Mouse (Mus musculus) skeletal muscle tissue, adult 2 months (tissue): ENCODE measurements at regions not wholly inside any gene's neighbourhood (a gene's known extent, or its start where the extent isn't known, plus 50 kb on each side); places are given as distances from the start of the nearest gene placed in this dataset.
A peak's percentile ranks its signal among the peaks of the same experiment; 100 is the strongest.

Source experiments
- DNase-seq: peaks from one replicate; pipeline ENCODE4 v3.0.0-alpha.2; 2012; ENCODE audit warnings: low read depth, low spot score

DNA sequence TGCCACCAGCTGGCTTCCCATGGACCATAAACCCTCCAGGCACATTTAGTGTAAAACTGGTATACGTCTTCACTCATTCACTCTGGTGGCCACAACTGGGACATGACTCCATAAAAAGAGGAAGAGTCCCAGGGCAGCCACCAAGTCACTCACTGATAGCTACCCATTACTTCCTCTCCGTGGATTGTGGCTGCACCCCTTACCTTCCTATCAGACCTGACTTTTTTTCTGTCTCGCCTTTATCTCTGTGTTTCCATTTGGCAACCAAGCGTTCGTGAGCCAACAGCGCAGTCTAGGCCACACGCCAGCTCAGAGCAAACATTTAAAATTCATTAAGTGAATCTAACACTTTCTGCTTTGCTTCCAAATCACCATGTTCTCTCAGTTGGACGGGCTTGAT lies 53.9 kb upstream of the Slc44a1 start:
- DNase-seq, result no peak

DNA sequence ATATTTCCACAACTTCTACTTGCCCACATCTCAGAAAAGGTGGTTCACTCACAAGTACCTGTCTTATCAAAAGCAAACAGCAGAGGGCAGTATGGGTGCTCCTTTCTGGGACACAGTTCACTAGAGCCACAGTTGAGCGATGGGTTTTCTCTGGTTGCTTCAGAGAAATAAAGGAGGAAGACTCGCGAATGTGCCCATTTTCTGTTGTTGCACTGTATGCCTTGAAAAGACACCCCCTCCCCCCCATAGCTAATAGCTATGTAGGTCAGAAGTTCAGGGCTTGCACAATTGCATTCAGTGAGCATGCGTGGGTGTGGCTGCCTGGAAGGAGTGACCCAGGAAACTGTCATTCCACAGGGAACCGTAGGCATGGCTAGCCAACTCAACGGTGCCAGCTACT lies 55.5 kb upstream of the Slc44a1 start:
- peak; percentile 68 for DNase-seq

DNA sequence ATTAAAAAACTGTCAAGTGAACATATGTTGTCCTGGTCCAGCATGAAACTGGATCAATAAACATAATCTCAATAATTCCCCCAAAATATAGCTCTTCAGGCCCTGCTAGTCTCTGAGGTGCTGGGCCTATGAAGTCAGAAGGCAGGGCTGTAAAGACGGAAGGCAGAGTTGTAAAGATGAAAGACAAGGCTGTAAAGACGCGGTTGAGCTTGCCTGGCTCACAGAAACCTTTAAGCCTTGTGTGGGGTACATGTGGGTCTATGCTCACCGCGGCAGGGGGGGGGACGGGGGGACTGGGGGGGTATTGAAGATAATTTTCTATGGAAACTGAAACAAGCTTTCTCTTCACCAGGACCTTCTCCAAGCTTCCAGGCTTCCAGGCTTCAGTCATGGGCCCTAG lies 56.1 kb upstream of the Slc44a1 start:
- no peak for DNase-seq

DNA sequence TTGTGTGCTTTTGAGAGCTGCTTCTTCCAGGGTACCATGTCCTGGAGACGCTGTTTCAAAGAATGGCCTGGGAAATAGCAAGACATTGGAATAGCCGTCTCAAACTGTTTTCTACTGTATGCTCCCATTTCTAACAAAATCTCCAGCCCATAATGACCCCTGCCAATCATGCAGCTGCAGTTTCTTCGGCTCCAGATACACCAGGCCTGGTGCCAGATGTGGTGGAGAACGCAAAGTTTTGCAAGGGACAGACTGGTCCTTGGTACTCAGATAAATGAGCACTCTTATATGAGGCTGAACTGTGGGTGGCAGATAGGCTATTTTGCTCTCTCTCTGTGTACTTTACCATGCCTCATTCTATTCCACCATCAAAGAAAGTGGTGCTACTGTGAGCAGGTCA lies 58.2 kb upstream of the Slc44a1 start:
- DNase-seq, result no peak

DNA sequence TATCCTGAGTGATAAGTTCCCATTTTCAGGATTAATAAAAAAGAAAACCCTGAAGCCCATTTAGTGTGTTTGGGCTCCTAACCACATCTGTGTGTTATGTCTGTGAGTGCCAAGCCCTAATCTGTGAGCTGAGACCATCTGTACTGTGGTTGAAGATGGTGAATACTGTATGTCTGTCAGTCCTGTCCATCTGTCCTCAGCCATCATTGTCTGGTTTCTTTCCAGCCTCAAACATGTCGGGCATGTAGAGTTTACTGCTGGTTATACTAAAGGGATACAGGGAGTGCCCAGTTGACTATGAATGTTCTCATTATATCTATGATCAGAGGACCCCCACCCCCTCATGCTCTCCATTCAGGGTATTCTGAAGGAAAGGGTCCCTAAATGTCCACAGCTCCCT lies 60.4 kb upstream of the Slc44a1 start:
- no peak for DNase-seq

DNA sequence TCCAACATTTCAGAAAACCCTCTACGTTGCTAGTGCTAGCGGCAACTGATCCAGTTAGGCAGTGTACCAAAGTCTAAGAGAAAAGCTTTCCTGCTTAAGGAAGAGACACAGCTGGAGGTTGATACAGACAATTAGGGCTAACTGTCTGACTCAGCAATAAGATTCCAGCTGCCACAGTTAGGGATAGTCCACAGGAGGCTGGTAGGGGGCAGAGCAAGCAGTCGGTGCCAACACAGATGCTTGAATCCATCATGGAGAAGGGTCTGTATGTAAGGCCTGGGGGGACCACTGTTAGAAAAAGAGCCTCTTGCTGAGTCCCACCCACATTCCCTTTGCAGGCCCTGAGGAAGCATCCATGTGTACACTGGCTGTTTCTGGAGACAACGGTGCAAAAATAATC lies 63.2 kb upstream of the Slc44a1 start:
- DNase-seq, result no peak

DNA sequence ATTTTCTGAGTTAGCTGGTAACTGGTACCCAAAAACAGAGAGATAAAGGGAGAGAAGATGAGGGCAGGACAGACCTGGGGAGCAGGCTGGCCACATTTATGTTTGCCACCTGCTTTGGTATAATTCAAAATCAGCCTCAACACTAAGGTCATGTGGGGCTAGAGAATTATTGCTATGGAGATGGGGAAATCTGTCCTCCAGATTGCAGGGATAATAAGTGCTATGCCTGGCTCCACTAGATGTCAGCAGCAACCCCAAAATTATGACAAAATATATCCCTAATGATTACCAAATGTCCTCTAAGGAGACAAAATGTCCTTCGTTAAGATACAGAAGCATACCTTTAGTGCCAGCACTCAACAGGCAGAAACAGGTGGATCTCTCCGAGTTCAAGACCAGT lies 83.8 kb upstream of the Slc44a1 start:
- no peak for DNase-seq

DNA sequence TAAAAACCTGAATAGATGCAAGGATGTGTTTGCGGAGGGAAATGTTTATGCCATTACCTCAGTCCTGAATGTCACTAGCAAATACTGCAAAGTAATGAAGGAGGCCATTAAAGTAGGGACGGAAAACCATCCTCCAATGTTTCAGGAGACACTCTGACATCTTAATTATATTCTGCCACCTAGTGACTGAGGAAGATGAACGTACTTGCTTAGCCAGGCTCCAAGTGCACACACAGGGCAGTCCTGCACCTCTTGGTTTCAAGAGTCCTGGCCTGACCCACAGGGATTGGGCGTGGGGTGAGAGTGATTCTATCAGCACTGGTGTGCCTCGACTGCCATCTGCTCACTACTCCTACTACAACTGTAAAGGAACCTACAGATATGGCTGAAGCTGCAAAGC lies 85.3 kb upstream of the Slc44a1 start:
- DNase-seq, result peak; percentile 42

DNA sequence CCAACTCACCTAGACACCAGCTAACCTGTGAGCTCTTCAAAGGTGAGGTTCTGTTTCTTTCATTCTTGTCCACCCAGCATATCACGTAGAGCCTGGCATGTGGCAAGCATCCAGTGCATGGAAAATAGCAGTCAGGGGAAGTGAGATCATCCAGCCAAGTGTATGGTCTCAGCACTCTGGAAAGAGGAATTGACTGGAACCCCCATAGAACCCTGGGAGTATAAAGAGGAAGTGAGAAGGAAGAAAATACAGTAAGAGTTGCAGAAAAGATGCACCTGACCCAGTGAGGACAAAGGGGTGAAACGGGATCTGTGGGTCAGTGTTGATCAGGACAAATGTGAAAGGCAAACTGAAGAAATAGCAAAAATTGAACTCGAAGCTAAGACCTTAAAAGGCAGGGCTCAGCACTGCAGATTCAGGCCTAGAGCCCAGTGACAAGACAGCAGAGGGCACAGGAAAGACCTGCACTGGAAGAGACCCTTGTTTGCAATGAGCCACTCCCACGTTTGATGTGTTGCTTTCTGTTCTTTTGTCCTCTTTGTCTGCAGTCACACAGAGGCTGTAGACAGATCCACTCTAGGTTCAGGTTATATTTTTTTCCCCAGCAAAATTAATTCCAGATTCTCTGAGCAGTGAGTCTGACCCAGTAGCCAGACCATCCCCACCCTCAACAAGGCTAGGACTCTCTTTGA lies 86.7 kb upstream of the Slc44a1 start:
- peak; percentile 49 for DNase-seq

DNA sequence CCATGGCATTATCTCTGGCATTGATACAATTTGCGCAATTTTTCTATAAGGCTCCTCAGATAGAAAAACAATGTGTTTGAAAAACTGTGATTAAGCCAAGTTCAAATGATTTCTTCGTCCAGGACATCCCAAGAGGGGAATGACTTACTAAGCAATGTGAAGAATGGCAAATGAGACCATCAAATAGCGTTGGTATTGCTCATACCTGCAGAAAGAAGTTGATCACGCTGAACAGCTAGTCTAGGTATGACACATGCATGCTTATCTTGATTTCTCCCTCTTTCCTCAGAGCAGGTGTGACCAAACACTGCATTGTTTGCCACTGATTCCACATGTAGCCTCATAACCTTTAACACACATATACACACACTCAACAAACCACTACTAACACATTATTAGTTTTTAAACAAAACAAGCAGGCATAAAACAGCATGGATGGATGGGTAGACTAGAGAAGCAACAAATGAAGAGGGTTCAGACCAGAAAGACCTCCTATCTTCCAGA lies 89.1 kb upstream of the Slc44a1 start:
- DNase-seq, result no peak

DNA sequence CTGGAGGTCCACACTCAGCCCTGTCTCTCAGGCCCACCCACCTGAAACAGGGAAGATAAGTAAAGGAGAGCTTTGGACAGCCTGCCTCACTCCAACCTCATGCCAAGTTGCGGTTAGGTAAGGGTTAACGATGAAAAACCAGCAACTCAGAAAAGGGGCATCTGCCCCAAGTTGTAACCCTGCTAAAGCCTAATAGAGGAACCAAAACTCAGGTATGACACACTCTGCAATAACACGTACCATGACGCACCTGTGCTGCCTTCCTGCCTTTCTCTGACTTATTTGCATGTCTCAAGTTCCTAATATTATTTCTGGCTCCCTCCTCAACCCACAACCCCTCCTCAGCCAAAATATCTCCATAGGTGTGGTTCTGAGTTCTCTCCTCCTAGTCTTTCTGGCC lies 94.9 kb upstream of the Slc44a1 start:
- no peak for DNase-seq

DNA sequence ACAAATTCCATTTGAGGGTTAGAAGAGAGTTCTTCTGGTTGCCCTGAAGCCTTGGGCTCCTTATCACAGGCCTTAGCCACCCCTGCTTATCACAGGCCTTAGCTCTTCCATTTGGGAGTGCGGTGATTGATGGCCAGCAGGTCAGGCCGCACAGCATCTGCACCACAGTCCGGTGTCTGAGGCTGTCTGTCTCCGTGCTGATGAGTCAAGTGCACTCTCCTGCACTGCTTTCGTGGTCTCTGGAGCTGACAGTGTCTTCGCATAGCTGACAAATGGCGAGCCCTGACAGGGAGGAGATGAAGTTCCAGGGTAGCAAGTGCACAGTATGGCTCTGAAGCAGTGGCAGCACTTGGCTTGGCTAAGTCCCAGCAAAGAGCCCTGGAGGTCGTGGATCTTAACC lies 95.7 kb upstream of the Slc44a1 start:
- no peak for DNase-seq

DNA sequence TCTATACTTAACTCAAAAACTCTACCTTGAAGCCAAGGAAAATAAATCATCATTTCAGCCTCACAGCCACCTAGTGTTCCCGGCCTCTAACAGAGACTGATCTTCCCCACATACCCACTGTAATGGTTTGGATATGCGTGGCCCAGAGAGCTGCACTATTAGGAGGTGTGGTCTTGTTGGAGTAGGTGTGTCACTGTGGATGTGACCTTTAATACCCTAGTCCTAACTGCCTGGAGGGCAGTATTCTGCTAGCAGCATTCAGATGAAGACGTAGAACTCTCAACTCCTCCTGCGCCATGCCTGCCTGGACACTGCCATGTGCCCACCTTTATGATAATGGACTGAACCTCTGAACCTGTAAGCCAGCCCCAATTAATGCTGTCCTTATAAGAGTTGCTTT lies 99.0 kb upstream of the Slc44a1 start:
- DNase-seq, result no peak

DNA sequence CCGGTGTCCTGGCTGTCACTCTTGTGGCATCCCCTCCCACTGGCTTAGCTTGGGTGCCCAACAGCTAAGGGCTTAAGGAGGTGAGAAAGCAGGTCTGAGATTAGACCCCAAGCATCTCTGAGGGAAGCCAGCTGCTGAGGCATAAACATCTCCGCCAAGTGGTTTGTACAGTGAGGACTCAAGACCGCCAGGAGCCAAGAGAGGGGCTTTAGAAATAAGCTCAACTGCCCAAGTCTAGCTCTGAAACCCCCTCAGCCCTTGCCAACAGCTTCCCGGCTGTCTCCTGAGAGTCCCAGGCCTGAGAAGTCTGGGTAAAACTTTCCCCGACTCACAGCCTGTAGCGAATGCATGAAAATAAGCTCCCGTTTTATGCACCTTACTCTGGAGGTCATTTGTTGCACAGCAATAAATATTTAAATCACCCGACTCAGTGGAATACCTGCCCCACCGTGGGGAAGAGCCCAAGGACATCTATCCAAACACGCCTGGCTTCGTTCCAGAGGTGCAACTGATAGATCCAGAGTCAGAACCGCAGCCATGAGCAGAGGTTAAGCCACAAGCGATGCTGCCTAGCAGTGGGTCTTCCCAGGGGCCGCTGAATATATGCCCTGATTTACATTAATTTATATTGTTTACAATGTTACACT lies 100.1 kb upstream of the Slc44a1 start:
- no peak for DNase-seq

DNA sequence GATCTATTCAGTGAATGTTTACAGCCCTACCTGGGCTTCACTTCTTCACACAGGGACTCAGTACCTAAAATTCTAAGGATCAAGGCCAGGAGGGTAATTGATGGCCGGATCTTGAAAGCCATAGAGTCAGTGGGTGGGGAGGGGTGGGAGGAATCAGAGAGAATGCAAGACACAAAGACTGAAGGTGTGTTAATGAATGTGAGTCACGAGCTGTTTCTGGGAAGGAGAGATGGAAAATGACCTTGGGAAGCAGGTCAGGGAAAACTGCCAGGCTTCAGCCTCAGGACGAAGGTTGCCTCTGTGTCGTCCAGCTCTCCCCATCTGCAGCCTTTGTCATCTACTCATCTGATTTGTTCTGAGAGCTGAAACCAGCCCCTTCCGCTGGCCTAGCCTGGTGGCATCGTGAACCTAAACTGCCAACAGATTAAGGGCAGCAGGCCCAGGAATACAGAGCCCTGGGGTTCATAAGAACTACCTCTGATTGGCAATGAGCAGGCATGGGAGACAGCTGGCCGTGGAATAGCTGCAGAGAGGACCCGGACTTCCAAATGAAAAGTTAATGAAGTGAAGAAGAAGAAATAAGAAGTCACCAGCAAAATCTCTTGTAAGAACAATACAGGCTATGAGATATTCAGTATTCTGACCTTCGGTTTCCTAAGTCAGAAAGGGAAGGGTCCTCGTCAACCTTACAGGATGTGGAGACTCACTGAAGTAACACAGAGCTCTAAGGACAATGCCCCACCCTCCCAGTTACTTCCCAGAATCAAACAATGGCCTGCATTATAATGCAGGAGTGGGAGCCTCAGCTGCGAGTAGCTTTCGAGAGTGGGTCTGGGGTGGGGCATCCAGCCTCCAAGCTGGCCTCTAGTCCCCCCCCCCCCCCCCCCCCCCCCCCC lies 100.8 kb upstream of the Slc44a1 start:
- no peak for DNase-seq

DNA sequence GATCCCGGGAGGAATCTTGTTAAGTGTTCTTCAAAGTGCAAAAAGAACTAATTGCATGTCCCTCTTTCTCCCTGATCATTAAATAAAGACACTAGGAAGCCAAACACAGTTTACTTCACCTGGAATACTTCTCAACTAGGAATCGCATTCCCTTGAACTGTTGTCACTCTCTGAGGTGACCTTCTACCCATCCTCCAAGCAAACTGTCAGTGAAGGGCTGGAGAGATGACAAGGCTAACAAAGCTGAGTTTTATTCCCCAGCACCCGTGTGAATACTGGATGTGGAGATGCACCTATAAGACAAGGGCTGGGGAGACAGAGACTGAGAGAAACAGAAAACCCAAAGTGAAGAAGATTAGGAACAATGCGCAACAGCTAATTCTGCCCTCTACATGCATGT lies 101.7 kb upstream of the Slc44a1 start:
- no peak for DNase-seq

DNA sequence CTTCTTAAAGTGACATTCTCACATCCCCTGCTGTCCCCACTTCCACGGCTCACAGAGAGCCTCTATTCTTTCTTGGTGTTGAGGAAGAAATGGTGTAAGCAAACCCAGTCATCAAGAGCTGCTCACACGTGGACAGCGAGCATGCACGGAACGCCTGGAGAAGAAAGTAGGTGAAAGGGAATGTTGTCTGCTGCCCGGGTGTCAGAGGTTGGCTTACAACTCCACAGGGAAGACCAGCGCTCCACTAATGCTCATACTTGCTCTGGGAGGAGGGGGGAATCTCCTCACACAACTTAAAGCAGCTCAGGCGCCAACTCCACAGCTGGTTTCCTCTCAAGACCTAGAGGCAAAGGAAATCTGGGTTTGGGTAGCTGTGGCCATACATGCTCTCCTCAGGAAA lies 102.4 kb upstream of the Slc44a1 start:
- peak; percentile 44 for DNase-seq

DNA sequence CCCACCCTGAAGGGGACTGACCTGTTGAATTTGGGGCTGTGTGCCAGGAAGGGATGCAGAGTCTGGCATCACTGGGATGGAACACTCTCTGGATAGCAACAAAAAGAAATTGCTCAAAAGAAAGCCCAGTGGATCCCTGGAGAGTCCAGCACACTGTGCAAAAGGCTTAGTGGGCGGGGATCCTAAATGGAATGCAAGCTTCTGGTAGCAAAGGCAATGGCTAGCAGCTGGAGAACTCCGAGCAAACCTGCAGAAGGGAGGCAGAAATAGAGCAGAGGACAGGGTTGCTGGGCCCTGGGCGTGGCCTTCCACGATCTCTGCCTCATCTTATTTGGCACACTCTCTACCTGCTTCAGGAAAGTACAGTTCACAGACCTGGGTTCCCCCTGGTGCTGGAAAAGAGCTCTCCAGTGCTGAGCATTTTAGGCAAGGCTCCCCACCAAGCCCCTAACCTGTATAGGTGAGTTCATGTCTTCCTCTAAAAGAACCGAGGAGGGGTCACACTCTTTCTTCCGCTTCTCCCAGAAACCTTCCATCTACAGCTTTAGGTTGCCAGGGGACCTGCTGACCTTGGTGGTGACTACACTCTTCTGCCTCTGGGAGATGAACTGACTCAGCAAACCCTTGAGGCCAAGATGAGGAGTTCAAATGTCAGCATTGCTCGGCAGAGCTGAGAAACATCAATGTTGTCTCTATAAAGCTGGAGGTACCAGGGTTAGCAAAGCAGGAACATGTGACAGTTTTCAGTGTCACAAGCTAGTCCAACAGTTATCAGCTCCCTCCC lies 112.6 kb upstream of the Slc44a1 start:
- DNase-seq, result peak; percentile 63

DNA sequence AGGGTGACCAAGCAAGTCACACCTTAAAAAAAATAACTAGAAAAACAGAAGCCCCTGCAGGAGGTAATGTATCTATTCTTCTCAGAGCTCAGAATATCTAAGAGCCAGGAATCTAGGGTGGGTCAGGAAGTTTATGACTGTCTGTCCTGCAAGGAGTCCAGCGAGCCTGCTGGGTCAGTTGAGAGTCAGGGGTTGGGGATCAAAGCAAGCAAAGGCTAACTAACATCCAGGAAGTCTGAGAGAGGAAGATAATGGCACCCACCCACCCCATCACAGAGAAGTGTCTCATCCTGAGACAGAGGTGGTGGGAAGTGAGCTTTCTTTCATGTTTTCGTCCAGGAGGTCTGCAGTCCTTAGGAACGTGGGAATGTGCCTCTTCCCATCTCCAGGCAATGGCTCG lies 116.4 kb upstream of the Slc44a1 start:
- DNase-seq, result no peak

DNA sequence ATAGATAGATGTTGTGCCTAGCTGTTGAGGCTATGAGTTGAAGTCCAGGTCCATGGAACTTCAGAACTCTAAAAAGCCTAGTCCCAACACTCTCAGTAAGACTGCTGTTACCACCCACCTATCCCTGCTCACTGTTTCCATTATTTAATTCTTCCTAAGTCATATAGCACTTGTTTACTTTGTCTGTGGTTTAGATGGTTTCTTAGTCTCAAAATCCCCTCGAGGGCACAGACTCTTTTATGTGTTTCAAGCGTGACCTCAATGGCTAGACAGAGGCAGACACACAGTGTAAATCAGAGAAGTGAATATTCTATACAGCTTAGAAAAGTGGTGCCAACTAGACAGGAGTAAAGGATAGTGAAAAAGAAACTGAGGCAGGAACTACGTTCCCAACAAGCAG lies 117.0 kb upstream of the Slc44a1 start:
- DNase-seq, result no peak

DNA sequence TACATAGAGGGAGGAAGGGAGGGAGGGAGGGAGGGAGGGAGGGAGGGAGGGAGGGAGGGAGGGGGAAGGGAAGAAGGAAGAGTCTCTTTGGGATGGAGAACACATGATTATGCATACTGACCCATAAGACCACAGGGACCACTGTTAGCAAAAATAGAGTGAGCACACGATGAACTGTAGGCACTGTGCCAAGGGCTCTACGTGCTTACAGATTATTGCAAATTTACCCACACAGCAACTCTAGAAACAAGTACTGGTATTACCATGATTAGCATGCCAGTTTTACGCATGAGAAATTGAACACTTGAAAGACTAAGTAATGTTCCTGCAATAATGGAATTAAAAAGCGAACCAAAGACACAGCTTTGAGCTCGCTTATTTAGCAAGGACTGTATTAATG lies 117.7 kb upstream of the Slc44a1 start:
- DNase-seq, result no peak
